Mouse (Mus musculus) olfactory bulb, adult 2 months (tissue): ENCODE data around the gene Anp32e.

Experiments
- CTCF ChIP-seq: fragments of 200-500 bp; IDR thresholded peaks from 2 replicates; pipeline ENCODE4 v1.5.1; 2012; ENCODE audit warnings: low read depth, mild to moderate bottlenecking, low read length, moderate library complexity; ENCODE audit not compliant: insufficient read depth
- POLR2A ChIP-seq: fragments of 200-500 bp; IDR thresholded peaks from 2 replicates; pipeline ENCODE4 v1.6.1; 2012; ENCODE audit warnings: mild to moderate bottlenecking, low read depth, low read length, moderate library complexity; ENCODE audit not compliant: insufficient read depth

- TF ChIP-seq POLR2A: no peak
- TF ChIP-seq CTCF: no peak
Measured at GRCm38 (mm10) chr3:95972251-95972872, 43.3 kb downstream of the Anp32e start.
